In the genomic region with DNA sequence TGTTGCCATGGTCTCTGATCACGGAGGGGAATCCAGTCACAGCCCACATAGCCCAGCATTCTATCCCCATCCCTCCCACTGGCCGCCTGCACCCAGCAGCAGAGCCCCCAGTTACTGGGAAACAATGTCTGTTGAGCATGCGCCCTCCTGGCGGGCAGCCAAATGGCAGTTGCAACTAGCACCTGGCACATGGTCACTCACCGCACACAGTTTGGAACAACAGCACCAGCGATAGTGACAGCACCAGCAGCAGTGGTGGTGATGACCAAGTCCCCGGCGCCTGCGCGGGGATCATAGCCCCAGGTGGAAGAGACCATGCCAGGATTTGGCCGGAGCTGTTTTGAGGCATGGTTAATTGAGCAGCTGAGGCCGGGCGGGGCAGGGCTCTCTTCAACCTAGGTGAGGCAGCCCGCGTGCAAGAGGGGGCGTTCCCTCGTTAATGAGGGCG, we compare ENCODE assay signal across 9 mouse cellular contexts. TPM values are rescaled to one million over a fixed set of nuclear protein-coding genes. Genes with fewer than 3 reads are reported as not detected.
DNase-seq lines count a peak whose midpoint lies in the region; ATAC-seq and TF ChIP-seq lines count a peak whose summit lies in the region.
"Had no signal": no experiment of that assay in that cellular context is flagged by ENCODE, and none has a peak within 500 bp of the region (broad histone marks: within the 10 kb centered on the region; RNA-seq: fewer than 3 reads in every experiment).

A gene (minus strand): TSS at position 346 of the 448 bp plus-strand sequence.

- WGBS in embryonic facial prominence, embryonic 15.5 days, result 65% methylated on average over 18 of the region's 18 CpGs
- WGBS in intestine, embryonic 15.5 days, result 62% methylated on average over 18 of the region's 18 CpGs
- 46% methylated on average over 18 of the region's 18 CpGs for WGBS in limb, embryonic 15.5 days
- 90% methylated on average over 18 of the region's 18 CpGs for WGBS in thymus, adult 2 months

- no peaks in the 10 kb centered on the region; a peak in 1 of 4 replicates for H3K36me3 ChIP-seq in MEL (ENCODE audit: control insufficient read depth in 1 of 2, insufficient read depth in 2 of 2, low read length in 2 of 2)
- H3K36me3 ChIP-seq in embryonic facial prominence, embryonic 15.5 days, result no peaks in the 10 kb centered on the region
- H3K36me3 ChIP-seq in intestine, embryonic 15.5 days, result no peaks in the 10 kb centered on the region
- no peaks in the 10 kb centered on the region for H3K36me3 ChIP-seq in limb, embryonic 15.5 days
- no peaks in the 10 kb centered on the region for H3K36me3 ChIP-seq in thymus, adult 2 months (ENCODE audit: control insufficient read depth, insufficient read depth, low read length)

- H3K27me3 ChIP-seq in MEL (ENCODE audit: control insufficient read depth in 1 of 2, insufficient read depth in 2 of 2, low read length in 2 of 2), result no peaks in the 10 kb centered on the region
- H3K27me3 ChIP-seq in embryonic facial prominence, embryonic 15.5 days, result no peaks in the 10 kb centered on the region
- no peaks in the 10 kb centered on the region for H3K27me3 ChIP-seq in intestine, embryonic 15.5 days (replicated peaks)
- H3K27me3 ChIP-seq in limb, embryonic 15.5 days, result no peaks in the 10 kb centered on the region
- H3K27me3 ChIP-seq in thymus, adult 2 months (ENCODE audit: control insufficient read depth, insufficient read depth, low read length), result no peaks in the 10 kb centered on the region
- H3K27me3 ChIP-seq: Patski had no signal

- TF ChIP-seq EP300 in MEL (IDR thresholded peaks at IDR 0.05; ENCODE audit: low read depth in 1 of 2, low read length in 2 of 2), result no peak

- TF ChIP-seq RAD21 in MEL (IDR thresholded peaks at IDR 0.05; ENCODE audit: low read depth, low read length), result no peak

- TF ChIP-seq POLR2A in MEL (IDR thresholded peaks at IDR 0.05; ENCODE audit: control insufficient read depth in 1 of 2, insufficient read depth in 1 of 2, low read depth in 1 of 2, low read length in 2 of 2, poor library complexity in 1 of 2), result no peak
- TF ChIP-seq POLR2A in thymus, adult 2 months (IDR thresholded peaks at IDR 0.05; ENCODE audit: control insufficient read depth, extremely low read depth, insufficient read depth, low read length, poor library complexity), result no peak

- peaks cover 0 to 6% of the 10 kb centered on the region in 2 experiments; a peak in 2 of 4 replicates for H3K4me1 ChIP-seq in MEL (ENCODE audit: control insufficient read depth in 1 of 2, insufficient read depth in 2 of 2, low read length in 2 of 2)
- no peaks in the 10 kb centered on the region for H3K4me1 ChIP-seq in embryonic facial prominence, embryonic 15.5 days
- H3K4me1 ChIP-seq in intestine, embryonic 15.5 days (replicated peaks), result 0 out of 2 replicates have a peak, but pooled peaks cover 2% of the 10 kb centered on the region
- no peaks in the 10 kb centered on the region for H3K4me1 ChIP-seq in limb, embryonic 15.5 days
- no peaks in the 10 kb centered on the region for H3K4me1 ChIP-seq in thymus, adult 2 months (replicated peaks; ENCODE audit: control insufficient read depth, insufficient read depth, low read length)

- intact Hi-C loops in gastrocnemius, postnatal 14 days (cut with DNase I; ENCODE audit: low total_unique reads), result no loop called here

- H3K9ac ChIP-seq in MEL (ENCODE audit: control insufficient read depth, low read depth, low read length, poor library complexity, severe bottlenecking), result no peak within 1 kb of the TSS
- no peak within 1 kb of the TSS for H3K9ac ChIP-seq in embryonic facial prominence, embryonic 15.5 days
- H3K9ac ChIP-seq in intestine, embryonic 15.5 days, result no peak within 1 kb of the TSS
- H3K9ac ChIP-seq in limb, embryonic 15.5 days, result no peak within 1 kb of the TSS

- no peak within 1 kb of the TSS for H3K4me3 ChIP-seq in MEL (ENCODE audit: control insufficient read depth in 1 of 2, insufficient read depth in 1 of 2, low read depth in 2 of 2, low read length in 2 of 2)
- H3K4me3 ChIP-seq in embryonic facial prominence, embryonic 15.5 days (replicated peaks), result no peak within 1 kb of the TSS
- H3K4me3 ChIP-seq in intestine, embryonic 15.5 days (replicated peaks), result no peak within 1 kb of the TSS
- no peak within 1 kb of the TSS for H3K4me3 ChIP-seq in limb, embryonic 15.5 days
- no peak within 1 kb of the TSS for H3K4me3 ChIP-seq in thymus, adult 2 months (ENCODE audit: control insufficient read depth, insufficient read depth, low read length)

- peak; percentile 34; the same call in 1 of the 2 replicates for ATAC-seq in embryonic facial prominence, embryonic 15.5 days (ENCODE audit: insufficient number of reproducible peaks, low FRiP score, low TSS enrichment, low read depth)
- ATAC-seq in intestine, embryonic 15.5 days, result peak; percentile 55
- ATAC-seq in limb, embryonic 15.5 days (ENCODE audit: insufficient number of reproducible peaks, low FRiP score, low TSS enrichment, low read depth), result no peak
- ATAC-seq: Patski had no signal

- H3K9me3 ChIP-seq in MEL (replicated peaks; ENCODE audit: insufficient read depth, low read length), result no peaks in the 10 kb centered on the region
- no peaks in the 10 kb centered on the region for H3K9me3 ChIP-seq in embryonic facial prominence, embryonic 15.5 days (replicated peaks)
- no peaks in the 10 kb centered on the region for H3K9me3 ChIP-seq in intestine, embryonic 15.5 days
- H3K9me3 ChIP-seq in limb, embryonic 15.5 days, result no peaks in the 10 kb centered on the region

- H3K79me2 ChIP-seq in MEL (ENCODE audit: control insufficient read depth, insufficient read depth, low read length, poor library complexity), result no peaks in the 10 kb centered on the region

- TF ChIP-seq CTCF in MEL (IDR thresholded peaks at IDR 0.05 in 2 of 3, conservative IDR thresholded peaks at IDR 0.05 in 1 of 3; ENCODE audit: control insufficient read depth in 1 of 3, insufficient read depth in 1 of 3, low read depth in 2 of 3, low read length in 3 of 3, poor library complexity in 1 of 3, severe bottlenecking in 1 of 3), result no peak
- TF ChIP-seq CTCF in thymus, adult 2 months (IDR thresholded peaks at IDR 0.05; ENCODE audit: borderline replicate concordance, control insufficient read depth, extremely low read depth, insufficient read depth, low read length, poor library complexity), result no peak

- peak; percentile 12 for DNase-seq in gastrocnemius, postnatal 14 days
- DNase-seq in gastrocnemius, postnatal 25 days, result no peak
- DNase-seq in MEL (ENCODE audit: low read depth, low spot score), result peak; percentile 19
- peak; percentile 26 for DNase-seq in right cerebral cortex, postnatal 4 days
- DNase-seq in thymus, adult 2 months, result no peak

- H3K27ac ChIP-seq in MEL (ENCODE audit: control insufficient read depth, low read depth, low read length), result no peak within 1 kb of the TSS
- H3K27ac ChIP-seq in embryonic facial prominence, embryonic 15.5 days (replicated peaks), result no peak within 1 kb of the TSS
- H3K27ac ChIP-seq in intestine, embryonic 15.5 days, result no peak within 1 kb of the TSS
- H3K27ac ChIP-seq in limb, embryonic 15.5 days, result no peak within 1 kb of the TSS
- H3K27ac ChIP-seq in thymus, adult 2 months (ENCODE audit: control insufficient read depth, insufficient read depth, low read length), result no peak within 1 kb of the TSS

- no peak within 1 kb of the TSS for H3K4me2 ChIP-seq in embryonic facial prominence, embryonic 15.5 days (replicated peaks)
- no peak within 1 kb of the TSS for H3K4me2 ChIP-seq in intestine, embryonic 15.5 days (replicated peaks)
- H3K4me2 ChIP-seq in limb, embryonic 15.5 days, result 0 out of 2 replicates have a peak within 1 kb of the TSS, but pooled peaks have one; percentile 22

TF ChIP-seq in MEL, 35 proteins besides CTCF, POLR2A, EP300 and RAD21:
- TF ChIP-seq USF2 (IDR thresholded peaks at IDR 0.05; ENCODE audit: borderline replicate concordance in 1 of 2, insufficient read depth in 1 of 2, low read depth in 1 of 2, low read length in 2 of 2) (no peak), CHD1 (IDR thresholded peaks at IDR 0.05; ENCODE audit: low read depth, low read length) (no peak), E2F4 (IDR thresholded peaks at IDR 0.05; ENCODE audit: borderline replicate concordance, low read depth, low read length) (no peak), MAX (IDR thresholded peaks at IDR 0.05; ENCODE audit: low read length) (peak; percentile 50; the same call in 1 of the 2 replicates)
TF ChIP-seq in MEL: peak in this region for 1.

RNA-seq across cellular contexts. Expression of the gene that starts here (rescaled TPM):
- under 1 TPM; 0.42 to 0.66 TPM for total RNA-seq in gastrocnemius, postnatal 14 days (2021)
- total RNA-seq in gastrocnemius, postnatal 25 days (2021), result 1 to 10 TPM in 1 of 2 experiments, under 1 TPM in 1; 0.35 to 1.2 TPM
- not detected in 2 replicates for total RNA-seq in MEL (2012; rRNA removed)
- not detected for polyA plus RNA-seq in MEL (2012; ENCODE audit: insufficient read depth in 1 of 2, insufficient read length in 2 of 2, low read depth in 1 of 2, low replicate concordance in 2 of 2, missing spikeins in 1 of 2)
- 0.49 and 1.1 TPM in 2 replicates for polyA plus RNA-seq in embryonic facial prominence, embryonic 15.5 days (2015; fragmentation: Nextera tagmentation; extraction: Ambion mirVana)
- not detected in 2 replicates for polyA plus RNA-seq in intestine, embryonic 15.5 days (2015; fragmentation: Nextera tagmentation; extraction: Ambion mirVana)
- polyA plus RNA-seq in limb, embryonic 15.5 days (2015; fragmentation: Nextera tagmentation; extraction: Ambion mirVana), result not detected in 2 replicates
- polyA plus RNA-seq in thymus, adult 2 months (2012; rRNA removed), result not detected in 2 replicates

Comparison
In these comparisons a context has a peak if more than half of its experiments do, and no peak if none do; other contexts are left out.
1. Peak in DNase-seq in gastrocnemius, postnatal 14 days; RNA of the gene not detected or under 1 TPM.
2. Peak in DNase-seq in MEL; RNA of the gene not detected or under 1 TPM.
3. Peak in ATAC-seq in intestine, embryonic 15.5 days; RNA of the gene not detected or under 1 TPM.